Mouse (Mus musculus): ENCODE data around the gene Lmnb2. TPM values are rescaled to one million over a fixed set of nuclear protein-coding genes. Genes with fewer than 3 reads are reported as not detected.

Lmnb2 gene
- 65.8 and 78.4 TPM in 2 replicates for polyA plus RNA-seq (2016; fragmentation: Nextera tagmentation; extraction: Ambion mirVana)

DNA sequence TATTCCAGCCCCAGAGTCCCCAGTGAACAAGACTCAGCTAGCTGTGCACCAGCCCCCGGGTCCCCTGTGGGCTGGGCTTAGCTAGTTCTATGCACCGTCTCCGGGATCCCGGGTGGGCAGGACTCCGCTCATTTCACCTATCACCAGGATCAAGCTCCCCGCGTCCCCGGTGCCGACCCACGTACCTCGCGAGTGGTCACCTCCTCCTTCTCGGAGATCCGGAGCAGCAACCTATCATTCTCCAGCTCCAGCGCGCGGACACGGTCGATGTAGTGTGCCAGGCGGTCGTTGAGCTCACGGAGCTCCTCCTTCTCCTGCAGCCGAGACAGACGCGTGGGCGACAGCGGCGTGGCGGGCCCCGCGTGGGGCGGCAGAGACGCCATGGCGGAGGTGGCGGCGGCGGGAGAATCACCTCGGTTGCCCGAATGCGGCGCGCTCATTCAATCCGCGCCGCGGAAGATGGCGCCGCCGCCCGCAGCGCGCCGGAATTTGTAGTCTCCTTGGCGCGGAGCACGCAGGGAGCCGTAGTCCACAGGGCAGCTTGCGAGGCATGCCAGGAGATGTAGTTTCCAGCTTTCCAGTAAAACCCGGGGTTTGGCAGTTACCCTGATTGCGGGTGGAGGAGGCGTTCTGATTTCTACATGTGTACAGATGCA lies at the start of gene Lmnb2:
TSS of gene Lmnb2 (minus strand) at position 467 of the 656 bp plus-strand sequence.
- H3K9me3 ChIP-seq, result no peaks in the 10 kb centered on the region
- H3K27ac ChIP-seq, result peak within 1 kb of the TSS; percentile 91
- H3K36me3 ChIP-seq, result peaks cover 36% of the 10 kb centered on the region
- peak; percentile 77 for DNase-seq (ENCODE audit: low spot score)
- under 1% methylated on average over 61 of the region's 61 CpGs for WGBS
- H3K27me3 ChIP-seq (ENCODE audit: insufficient read depth, poor library complexity, severe bottlenecking), result peaks cover 14% of the 10 kb centered on the region
- peaks cover 52% of the 10 kb centered on the region for H3K4me1 ChIP-seq (replicated peaks)
- H3K4me3 ChIP-seq, result peak within 1 kb of the TSS; percentile 80

DNA sequence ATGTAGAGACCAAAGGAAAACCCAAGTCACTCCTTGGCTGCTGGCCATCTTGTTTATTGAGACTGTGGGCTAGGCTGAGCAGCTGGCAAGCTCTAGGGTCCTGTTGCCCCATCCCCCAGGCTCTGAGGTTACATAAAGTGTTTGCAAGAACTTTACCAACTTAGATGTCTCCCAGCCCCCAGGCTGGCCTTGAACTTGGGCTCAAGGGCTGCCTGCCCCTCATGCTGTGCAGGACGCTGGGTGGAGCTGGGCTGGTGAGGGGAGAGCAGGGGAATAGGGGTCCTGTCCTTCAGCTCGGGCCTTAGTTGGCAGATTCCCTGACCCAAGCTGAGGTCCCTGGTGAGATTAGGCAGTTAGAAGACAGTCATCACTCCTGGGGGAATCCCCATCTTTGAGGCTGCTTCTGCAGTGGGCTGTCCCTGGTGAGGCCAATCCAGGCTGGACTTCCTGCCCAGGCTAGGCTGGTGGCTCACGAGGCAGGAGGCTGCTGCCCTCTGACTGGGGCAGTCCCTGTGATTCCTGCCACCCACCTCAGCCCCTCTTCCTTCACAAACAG lies 49.1 kb upstream of the Lmnb2 start:
- Histone ChIP-seq H3K27ac (peak overlapping the region; percentile 50; the same call in 1 of the 2 replicates), H3K27me3 (ENCODE audit: insufficient read depth, poor library complexity, severe bottlenecking) (no peaks in the 10 kb centered on the region), H3K9me3 (0 out of 2 replicates have a peak, but pooled peaks cover 5% of the 10 kb centered on the region), H3K4me3 (no peak overlapping the region), H3K4me1 (replicated peaks) (peaks cover 45% of the 10 kb centered on the region), H3K36me3 (no peaks in the 10 kb centered on the region)
- WGBS, result 65% methylated on average over 3 of the region's 3 CpGs
- DNase-seq (ENCODE audit: low spot score), result no peak

DNA sequence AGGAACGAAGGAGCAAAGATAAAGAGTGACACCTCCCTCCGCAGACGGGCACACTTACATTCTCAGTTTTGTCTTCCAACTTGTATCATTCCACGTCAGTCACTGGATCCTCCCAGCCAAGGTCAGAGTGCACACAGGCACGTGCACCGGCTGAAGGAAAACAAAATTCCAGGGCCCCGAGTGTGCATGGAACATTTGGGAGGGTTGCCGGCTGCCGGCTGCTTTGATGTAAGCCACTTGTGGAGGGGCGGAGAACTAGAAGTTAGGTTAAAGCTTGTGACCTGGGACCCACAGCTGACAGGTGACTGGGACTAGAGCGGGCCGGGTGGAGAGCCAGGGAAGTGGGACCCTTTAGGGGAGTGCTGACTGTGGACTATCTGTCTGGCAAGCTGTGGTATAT lies 48.3 kb upstream of the Lmnb2 start:
- Histone ChIP-seq H3K27ac (no peak overlapping the region), H3K9me3 (0 out of 2 replicates have a peak, but pooled peaks cover 5% of the 10 kb centered on the region), H3K36me3 (no peaks in the 10 kb centered on the region), H3K4me3 (no peak overlapping the region), H3K4me1 (replicated peaks) (peaks cover 46% of the 10 kb centered on the region), H3K27me3 (ENCODE audit: insufficient read depth, poor library complexity, severe bottlenecking) (peaks cover 5% of the 10 kb centered on the region; the same call in 1 of the 2 replicates)
- 58% methylated on average over 12 of the region's 12 CpGs for WGBS
- no peak for DNase-seq (ENCODE audit: low spot score)

DNA sequence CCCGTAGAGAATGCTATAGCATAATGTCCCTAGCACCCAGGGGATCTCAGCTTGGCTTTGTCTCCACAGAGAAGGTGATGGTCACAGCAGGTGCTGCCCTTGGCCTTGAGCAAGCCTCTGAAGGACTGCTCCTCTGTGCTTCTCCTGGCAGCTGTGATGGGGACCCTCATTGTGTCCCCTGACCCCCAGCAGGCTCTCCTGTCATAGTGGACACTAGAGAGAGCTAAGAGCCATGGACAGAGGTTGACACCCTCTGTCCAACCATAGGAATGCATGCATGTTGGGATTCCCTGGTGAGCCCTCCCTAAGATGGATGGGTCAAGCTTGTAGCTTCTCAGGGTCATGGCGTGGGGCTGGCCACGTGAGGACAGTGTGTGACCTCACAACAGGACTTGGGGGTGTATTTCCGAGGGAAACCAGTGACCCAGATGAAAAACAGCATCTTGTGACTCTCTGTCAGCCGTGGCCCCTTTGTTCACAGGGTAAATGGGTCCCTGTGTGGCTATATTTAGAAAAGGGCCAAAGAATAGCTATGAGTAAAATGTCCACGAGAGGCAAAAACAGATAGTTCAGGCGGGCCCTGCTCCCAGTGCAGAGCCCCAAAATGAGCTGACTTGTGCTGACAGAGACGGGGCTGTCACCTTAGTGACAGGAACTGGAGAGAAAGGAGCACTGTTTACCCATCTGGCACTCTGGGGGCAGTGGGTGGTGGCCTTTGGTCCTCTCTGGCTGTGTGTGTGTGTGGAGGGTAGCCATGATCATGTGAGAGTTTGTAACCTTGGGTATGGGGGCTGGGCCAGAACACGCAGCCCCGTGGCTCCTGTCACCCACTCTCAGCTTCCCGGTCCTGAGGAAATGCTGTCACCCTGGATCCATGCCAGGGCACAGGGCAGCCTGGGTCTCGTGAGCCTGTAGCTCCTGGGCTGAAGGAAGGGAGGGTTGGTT lies 45.3 kb upstream of the Lmnb2 start:
- Histone ChIP-seq H3K27ac (peak overlapping the region; percentile 64), H3K4me3 (no peak overlapping the region), H3K4me1 (replicated peaks) (peaks cover 54% of the 10 kb centered on the region), H3K27me3 (ENCODE audit: insufficient read depth, poor library complexity, severe bottlenecking) (peaks cover 5% of the 10 kb centered on the region; the same call in 1 of the 2 replicates), H3K9me3 (no peaks in the 10 kb centered on the region), H3K36me3 (no peaks in the 10 kb centered on the region)
- DNase-seq (ENCODE audit: low spot score), result no peak
- WGBS, result 51% methylated on average over 12 of the region's 12 CpGs

DNA sequence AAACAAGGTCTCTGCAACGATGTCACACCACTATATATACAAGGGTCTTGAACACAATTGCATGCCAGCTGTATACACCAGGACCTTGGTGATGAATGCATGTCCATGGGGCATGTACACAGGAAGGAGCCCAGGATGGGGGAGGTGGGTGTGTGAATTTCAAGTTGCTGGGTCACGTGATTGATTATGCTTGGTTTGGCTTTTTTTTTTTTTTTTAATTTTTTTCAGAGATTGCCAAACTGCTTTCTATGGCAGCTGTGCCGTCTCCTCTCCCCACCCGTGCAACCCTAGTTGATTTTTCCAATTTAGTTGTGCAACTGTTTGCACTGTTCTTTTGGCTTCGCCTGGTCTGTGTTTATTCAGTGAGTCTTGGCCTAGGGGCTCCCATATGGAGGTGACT lies 44.5 kb upstream of the Lmnb2 start:
- H3K4me3 ChIP-seq, result no peak overlapping the region
- no peaks in the 10 kb centered on the region for H3K36me3 ChIP-seq
- peaks cover 5% of the 10 kb centered on the region; the same call in 1 of the 2 replicates for H3K27me3 ChIP-seq (ENCODE audit: insufficient read depth, poor library complexity, severe bottlenecking)
- 83% methylated on average over 5 of the region's 5 CpGs for WGBS
- DNase-seq (ENCODE audit: low spot score), result no peak
- H3K9me3 ChIP-seq, result no peaks in the 10 kb centered on the region
- peak overlapping the region; percentile 9; the same call in 1 of the 2 replicates for H3K27ac ChIP-seq
- peaks cover 54% of the 10 kb centered on the region for H3K4me1 ChIP-seq (replicated peaks)

DNA sequence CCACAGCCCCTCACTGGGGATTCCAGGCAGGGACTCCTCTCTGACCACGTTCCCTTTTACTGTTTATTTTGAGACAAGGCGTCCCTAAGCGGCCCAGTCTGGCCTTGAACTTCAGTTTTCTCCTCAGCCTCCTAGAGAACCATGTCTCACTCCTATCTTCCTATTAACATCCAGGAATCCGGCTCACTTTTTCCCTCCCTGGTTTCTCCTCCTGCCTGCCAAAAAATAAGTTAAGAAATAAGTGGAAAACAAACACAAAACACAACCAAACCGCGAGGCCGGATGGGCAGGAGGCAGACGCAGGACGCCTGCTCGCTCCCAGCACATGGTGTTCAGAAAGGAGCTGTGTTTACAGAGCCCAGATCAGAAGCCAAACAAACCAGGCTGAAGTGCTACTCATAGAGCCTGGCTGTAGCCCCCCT lies 44.0 kb upstream of the Lmnb2 start:
- WGBS, result 50% methylated on average over 10 of the region's 10 CpGs
- DNase-seq (ENCODE audit: low spot score), result no peak
- H3K4me1 ChIP-seq (replicated peaks), result peaks cover 50% of the 10 kb centered on the region

DNA sequence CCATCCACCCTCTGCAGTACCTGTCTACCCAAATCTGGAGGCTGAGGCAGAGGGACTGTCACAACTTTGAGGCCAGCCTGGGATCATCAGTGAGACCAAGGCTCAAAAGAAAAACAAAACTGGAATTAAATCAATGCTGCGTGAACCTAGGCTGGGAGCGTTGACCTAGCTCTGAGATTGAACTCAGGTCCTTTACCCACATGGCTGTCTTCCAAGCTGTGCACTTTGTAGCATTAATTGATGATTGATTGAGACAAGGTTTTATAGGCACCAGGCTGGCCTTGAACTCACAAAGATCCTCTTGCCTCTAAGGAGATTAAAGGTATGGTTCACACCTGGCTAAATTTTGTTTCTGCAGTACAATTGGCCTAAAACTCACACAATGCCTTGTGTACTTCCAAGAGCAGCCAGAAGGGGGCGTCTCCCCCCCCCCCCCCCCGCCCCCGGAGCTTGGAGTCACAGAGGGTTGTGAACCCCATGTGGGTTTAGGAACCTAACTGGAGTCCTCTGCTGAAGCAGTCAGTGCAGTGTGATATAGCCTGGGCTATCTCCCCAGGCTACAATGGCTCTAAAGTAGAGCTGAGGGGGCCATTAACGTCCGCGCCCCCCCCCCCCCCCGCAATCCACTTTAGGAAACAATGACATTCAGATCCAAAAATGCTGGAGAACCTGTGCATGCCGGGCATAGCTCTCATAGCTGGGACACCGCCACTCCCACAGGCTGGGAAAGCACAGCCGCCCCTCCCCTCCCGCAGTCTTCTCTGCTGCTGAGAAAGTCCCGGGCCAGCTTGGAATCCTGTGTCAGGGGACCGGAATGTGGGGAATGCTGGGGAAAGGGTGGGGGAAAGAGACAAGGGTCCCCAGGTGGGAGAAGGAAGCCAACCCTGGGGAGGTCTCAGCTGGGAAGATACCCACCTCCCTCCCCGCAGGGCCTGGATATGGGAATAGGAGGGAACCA lies 42.8 kb upstream of the Lmnb2 start:
- peak; percentile 69 for DNase-seq (ENCODE audit: low spot score)
- H3K4me1 ChIP-seq (replicated peaks), result peaks cover 51% of the 10 kb centered on the region
- 13% methylated on average over 16 of the region's 16 CpGs for WGBS
- 0 out of 2 replicates have a peak overlapping the region, but pooled peaks have one; percentile 13 for H3K4me3 ChIP-seq
- peaks cover 5% of the 10 kb centered on the region; the same call in 1 of the 2 replicates for H3K27me3 ChIP-seq (ENCODE audit: insufficient read depth, poor library complexity, severe bottlenecking)
- peak overlapping the region; percentile 78 for H3K27ac ChIP-seq
- H3K9me3 ChIP-seq, result no peaks in the 10 kb centered on the region
- H3K36me3 ChIP-seq, result no peaks in the 10 kb centered on the region

More for the DNA sequence above, 44.0 kb upstream of the Lmnb2 start:
- H3K36me3 ChIP-seq, result no peaks in the 10 kb centered on the region
- no peaks in the 10 kb centered on the region for H3K9me3 ChIP-seq
- peaks cover 5% of the 10 kb centered on the region; the same call in 1 of the 2 replicates for H3K27me3 ChIP-seq (ENCODE audit: insufficient read depth, poor library complexity, severe bottlenecking)
- no peak overlapping the region for H3K4me3 ChIP-seq
- H3K27ac ChIP-seq, result peak overlapping the region; percentile 78

DNA sequence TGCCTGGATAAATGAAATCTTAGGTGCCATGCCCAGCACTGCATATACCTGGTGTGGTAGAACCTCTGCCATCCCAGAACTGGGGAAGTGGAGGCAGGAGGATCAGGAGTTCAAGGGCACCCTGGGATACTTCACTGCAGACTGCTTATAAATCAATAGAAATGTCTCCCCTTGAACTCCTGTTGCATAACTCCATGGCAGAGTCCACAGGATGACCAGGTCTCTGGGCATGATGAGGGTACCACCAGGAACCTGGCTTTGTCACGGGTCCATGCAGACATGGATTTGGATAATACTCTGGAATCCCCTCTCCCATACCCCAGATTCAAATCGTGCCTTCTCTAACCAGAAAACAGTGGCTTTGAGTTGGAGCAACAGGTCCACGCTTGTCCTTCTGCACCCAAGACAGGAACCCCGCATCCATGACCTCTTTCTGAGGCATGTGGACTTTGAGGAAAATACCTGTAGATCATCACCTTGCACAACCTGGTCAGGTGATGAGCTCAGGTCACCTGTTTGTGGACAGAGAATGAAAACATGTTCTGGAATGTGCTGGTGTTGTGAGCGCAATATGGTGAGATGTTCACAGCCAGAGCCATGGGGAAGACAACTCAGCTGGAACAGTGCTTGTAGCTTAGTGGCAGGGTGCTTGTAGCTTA lies 41.1 kb upstream of the Lmnb2 start:
- 85% methylated on average over 5 of the region's 5 CpGs for WGBS
- H3K4me3 ChIP-seq, result no peak overlapping the region
- H3K9me3 ChIP-seq, result no peaks in the 10 kb centered on the region
- DNase-seq (ENCODE audit: low spot score), result no peak
- peaks cover 56% of the 10 kb centered on the region for H3K4me1 ChIP-seq (replicated peaks)
- H3K36me3 ChIP-seq, result no peaks in the 10 kb centered on the region
- H3K27me3 ChIP-seq (ENCODE audit: insufficient read depth, poor library complexity, severe bottlenecking), result peaks cover 5% of the 10 kb centered on the region; the same call in 1 of the 2 replicates
- no peak overlapping the region for H3K27ac ChIP-seq

DNA sequence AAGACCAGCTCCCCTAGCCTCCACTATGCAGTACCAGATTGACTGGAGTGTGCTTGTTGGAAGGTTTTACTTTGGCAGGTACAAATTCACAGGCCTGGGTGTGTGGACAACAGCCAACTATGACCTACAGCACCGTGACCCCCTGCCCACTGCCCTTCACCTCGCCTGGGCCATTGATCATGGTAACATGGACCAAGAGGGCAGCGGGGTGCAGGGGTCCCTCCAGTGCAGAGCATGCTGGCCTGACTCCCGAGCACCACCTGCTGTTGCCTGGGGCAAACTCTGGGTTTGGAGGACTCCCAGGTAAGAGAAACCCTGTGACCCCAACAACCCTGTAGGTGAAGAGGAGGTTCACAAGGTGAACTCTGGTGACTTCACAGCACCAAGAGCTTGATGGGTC lies 39.7 kb upstream of the Lmnb2 start:
- no peaks in the 10 kb centered on the region for H3K9me3 ChIP-seq
- no peak overlapping the region for H3K27ac ChIP-seq
- peaks cover 5% of the 10 kb centered on the region; the same call in 1 of the 2 replicates for H3K27me3 ChIP-seq (ENCODE audit: insufficient read depth, poor library complexity, severe bottlenecking)
- peaks cover 43% of the 10 kb centered on the region for H3K4me1 ChIP-seq (replicated peaks)
- DNase-seq (ENCODE audit: low spot score), result no peak
- no peak overlapping the region for H3K4me3 ChIP-seq
- WGBS, result 66% methylated on average over 4 of the region's 4 CpGs
- no peaks in the 10 kb centered on the region for H3K36me3 ChIP-seq

DNA sequence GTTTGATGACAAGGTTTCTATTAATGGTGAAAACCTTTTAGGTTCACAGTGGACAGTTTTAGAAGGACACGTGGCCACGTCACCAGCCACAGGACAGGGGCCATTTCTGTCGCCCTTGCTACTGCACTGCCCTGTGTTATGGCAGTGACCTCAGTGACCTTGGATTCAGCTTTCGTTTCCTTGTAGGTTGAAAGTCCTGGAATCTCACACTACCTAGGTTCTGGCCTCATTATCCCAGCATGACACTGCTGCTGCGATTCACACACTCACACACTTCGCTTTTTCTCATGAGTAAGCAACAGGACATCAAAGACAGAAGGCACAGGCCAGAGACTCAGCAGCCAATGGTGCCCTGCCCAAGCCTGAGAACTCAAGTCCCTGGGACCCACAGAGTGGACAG lies 38.9 kb upstream of the Lmnb2 start:
- Histone ChIP-seq H3K4me3 (no peak overlapping the region), H3K4me1 (replicated peaks) (peaks cover 35% of the 10 kb centered on the region), H3K36me3 (no peaks in the 10 kb centered on the region), H3K27me3 (ENCODE audit: insufficient read depth, poor library complexity, severe bottlenecking) (peaks cover 5% of the 10 kb centered on the region; the same call in 1 of the 2 replicates), H3K9me3 (no peaks in the 10 kb centered on the region), H3K27ac (0 out of 2 replicates have a peak overlapping the region, but pooled peaks have one; percentile 8)
- no peak for DNase-seq (ENCODE audit: low spot score)
- WGBS, result 76% methylated on average over 6 of the region's 6 CpGs

DNA sequence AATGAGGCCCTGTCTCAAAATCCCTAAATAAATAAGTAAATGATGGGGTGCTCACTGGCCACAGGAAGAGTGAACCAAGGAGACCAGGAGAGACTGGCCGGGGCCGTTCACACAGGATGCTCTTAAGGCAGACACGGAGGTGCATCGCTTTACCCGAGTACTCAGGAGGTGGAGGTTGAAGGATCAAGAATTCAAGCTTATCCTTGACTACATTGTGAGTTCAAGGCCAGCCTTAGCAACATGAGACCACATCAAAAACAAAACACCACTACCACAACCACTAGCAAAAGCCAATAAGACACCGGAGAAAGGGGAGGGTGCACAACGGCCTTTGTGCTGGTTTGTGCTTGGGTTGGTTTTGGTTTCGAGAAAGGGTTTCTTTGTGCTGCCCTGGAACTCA lies 38.3 kb upstream of the Lmnb2 start:
- 94% methylated on average over 8 of the region's 8 CpGs for WGBS
- Histone ChIP-seq H3K36me3 (no peaks in the 10 kb centered on the region), H3K27me3 (ENCODE audit: insufficient read depth, poor library complexity, severe bottlenecking) (0 out of 2 replicates have a peak, but pooled peaks cover under 1% of the 10 kb centered on the region), H3K4me1 (replicated peaks) (peaks cover 30% of the 10 kb centered on the region), H3K27ac (peak overlapping the region; percentile 81), H3K4me3 (no peak overlapping the region), H3K9me3 (no peaks in the 10 kb centered on the region)
- DNase-seq (ENCODE audit: low spot score), result no peak
